Mouse (Mus musculus): ENCODE measurements around the gene Pappa2. TPM values are rescaled to one million over a fixed set of nuclear protein-coding genes. Genes with fewer than 3 reads are reported as not detected.

Gene Pappa2
- polyA plus RNA-seq, 1 experiment from 2014 or later, result 0.97 TPM

DNA sequence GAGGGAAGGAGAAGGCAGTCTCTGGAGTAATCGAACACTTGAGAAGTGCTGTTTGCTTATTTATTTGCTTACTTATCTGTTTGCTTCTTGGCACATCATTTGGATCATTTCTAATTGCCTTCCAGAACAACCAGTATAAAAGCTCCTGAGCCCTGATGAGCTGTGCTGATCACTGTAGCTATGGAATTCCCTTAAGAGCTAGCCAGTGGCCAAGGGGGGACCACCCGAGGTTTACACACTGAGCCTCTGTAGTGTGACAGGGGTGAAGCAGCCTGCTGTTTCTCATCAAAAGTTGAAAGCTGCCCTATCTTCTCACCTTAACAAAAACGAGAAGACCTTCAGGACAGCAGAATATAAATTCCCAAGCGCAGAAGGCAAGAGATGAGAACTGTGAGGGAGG is 35.4 kb downstream of the Pappa2 start:
- H3K4me1 ChIP-seq (replicated peaks; ENCODE audit: control insufficient read depth, insufficient read depth), result no peaks in the 10 kb centered on the region

DNA sequence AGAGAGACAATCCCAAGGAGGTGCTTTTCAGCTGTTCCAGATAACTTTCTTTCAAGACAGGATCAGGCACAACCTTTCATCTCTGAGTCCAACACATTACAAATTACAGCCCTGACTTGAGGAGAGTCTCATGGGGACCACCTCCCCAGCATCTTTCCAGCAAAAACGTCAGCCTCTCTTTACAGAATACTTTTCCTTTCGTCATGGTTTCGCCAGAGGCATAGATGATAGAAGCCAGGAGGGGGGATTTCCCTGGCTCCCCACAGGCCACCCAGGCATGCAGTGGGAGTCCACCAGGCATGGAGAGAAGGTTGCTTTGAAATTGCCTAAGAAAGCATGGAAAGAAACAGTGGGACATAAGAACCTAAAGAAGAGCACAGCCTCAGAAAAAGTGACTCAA is 37.4 kb downstream of the Pappa2 start:
- Histone ChIP-seq H3K4me3 (ENCODE audit: low read depth, low read length) (no peak overlapping the region), H3K27me3 (ENCODE audit: control insufficient read depth, insufficient read depth, low read length) (no peaks in the 10 kb centered on the region), H3K9ac (ENCODE audit: low read length) (no peak overlapping the region), H3K36me3 (ENCODE audit: control insufficient read depth, insufficient read depth, low read length) (no peaks in the 10 kb centered on the region), H3K4me1 (replicated peaks; ENCODE audit: control insufficient read depth, insufficient read depth) (no peaks in the 10 kb centered on the region), H3K4me2 (replicated peaks; ENCODE audit: low read depth) (no peak overlapping the region), H3K9me3 (ENCODE audit: control insufficient read depth, low read length) (no peaks in the 10 kb centered on the region), H3K27ac (replicated peaks) (no peak overlapping the region)
- 65% methylated on average over 3 of the region's 3 CpGs for WGBS
- ATAC-seq (ENCODE audit: low FRiP score, low TSS enrichment) (no peak), DNase-seq (ENCODE audit: low spot score) (no peak)
- TF ChIP-seq EP300 (optimal IDR thresholded peaks at IDR 0.05) (no peak), CTCF (IDR thresholded peaks at IDR 0.05; ENCODE audit: low read depth) (no peak)

More for the DNA sequence above, 35.4 kb downstream of the Pappa2 start:
- Histone ChIP-seq H3K9ac (ENCODE audit: low read length) (no peak overlapping the region), H3K27me3 (ENCODE audit: control insufficient read depth, insufficient read depth, low read length) (no peaks in the 10 kb centered on the region), H3K4me3 (ENCODE audit: low read depth, low read length) (no peak overlapping the region), H3K36me3 (ENCODE audit: control insufficient read depth, insufficient read depth, low read length) (no peaks in the 10 kb centered on the region), H3K9me3 (ENCODE audit: control insufficient read depth, low read length) (no peaks in the 10 kb centered on the region), H3K27ac (replicated peaks) (no peak overlapping the region), H3K4me2 (replicated peaks; ENCODE audit: low read depth) (no peak overlapping the region)
- DNase-seq (ENCODE audit: low spot score) (no peak), ATAC-seq (ENCODE audit: low FRiP score, low TSS enrichment) (no peak)
- TF ChIP-seq CTCF (IDR thresholded peaks at IDR 0.05; ENCODE audit: low read depth), result no peak
- TF ChIP-seq EP300 (optimal IDR thresholded peaks at IDR 0.05), result no peak
- WGBS, result 51% methylated on average over 4 of the region's 4 CpGs

DNA sequence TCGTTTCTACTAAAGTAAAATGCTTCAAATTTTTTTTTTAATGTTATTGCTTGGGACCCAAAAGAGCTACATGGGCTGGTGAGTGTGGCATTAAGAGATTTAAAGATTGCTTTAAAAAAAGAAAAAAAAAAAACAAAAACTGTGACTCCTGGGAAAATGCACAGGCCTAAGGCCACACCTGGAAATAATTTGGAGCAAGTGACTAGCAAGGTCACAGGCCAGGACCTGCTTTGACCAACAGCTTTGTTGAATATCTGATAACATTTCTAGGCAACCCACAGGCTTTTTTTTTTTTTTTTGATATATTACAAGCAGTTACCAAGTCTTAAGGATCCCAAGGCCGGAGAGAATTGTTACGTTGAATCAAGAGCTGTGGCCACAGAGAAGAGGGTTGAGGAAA is 39.3 kb downstream of the Pappa2 start:
- no peaks in the 10 kb centered on the region for H3K27me3 ChIP-seq (ENCODE audit: control insufficient read depth, insufficient read depth, low read length)

DNA sequence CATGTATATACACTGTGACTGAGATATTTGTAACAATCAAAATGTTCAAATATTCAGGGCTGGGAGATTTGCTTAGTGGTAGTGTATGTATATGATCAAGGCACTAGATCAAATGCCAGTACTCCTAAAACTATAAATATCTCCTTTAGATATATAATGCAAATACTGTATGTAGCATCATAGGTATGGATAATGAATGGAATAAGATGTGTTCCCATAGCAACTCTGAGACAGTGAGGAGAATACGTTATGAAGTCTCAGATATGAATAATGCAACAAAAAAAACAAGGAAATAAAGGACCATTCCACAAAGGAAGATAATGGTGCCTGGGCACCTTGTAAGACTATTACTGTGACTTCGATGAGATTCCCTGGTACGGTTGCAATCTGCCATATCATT is 45.8 kb downstream of the Pappa2 start:
- Histone ChIP-seq H3K4me1 (replicated peaks; ENCODE audit: control insufficient read depth, insufficient read depth) (no peaks in the 10 kb centered on the region), H3K27ac (replicated peaks) (no peak overlapping the region), H3K9ac (ENCODE audit: low read length) (no peak overlapping the region), H3K4me2 (replicated peaks; ENCODE audit: low read depth) (no peak overlapping the region), H3K4me3 (ENCODE audit: low read depth, low read length) (no peak overlapping the region), H3K9me3 (ENCODE audit: control insufficient read depth, low read length) (no peaks in the 10 kb centered on the region), H3K27me3 (ENCODE audit: control insufficient read depth, insufficient read depth, low read length) (no peaks in the 10 kb centered on the region), H3K36me3 (ENCODE audit: control insufficient read depth, insufficient read depth, low read length) (no peaks in the 10 kb centered on the region)
- WGBS, result 87% methylated on average over 3 of the region's 3 CpGs
- no peak for TF ChIP-seq CTCF (IDR thresholded peaks at IDR 0.05; ENCODE audit: low read depth)
- no peak for TF ChIP-seq EP300 (optimal IDR thresholded peaks at IDR 0.05)
- DNase-seq (ENCODE audit: low spot score) (no peak), ATAC-seq (ENCODE audit: low FRiP score, low TSS enrichment) (no peak)

More for the DNA sequence above, 39.3 kb downstream of the Pappa2 start:
- Histone ChIP-seq H3K4me3 (ENCODE audit: low read depth, low read length) (no peak overlapping the region), H3K4me2 (replicated peaks; ENCODE audit: low read depth) (no peak overlapping the region), H3K27ac (replicated peaks) (no peak overlapping the region), H3K4me1 (replicated peaks; ENCODE audit: control insufficient read depth, insufficient read depth) (no peaks in the 10 kb centered on the region), H3K9me3 (ENCODE audit: control insufficient read depth, low read length) (no peaks in the 10 kb centered on the region), H3K9ac (ENCODE audit: low read length) (no peak overlapping the region), H3K36me3 (ENCODE audit: control insufficient read depth, insufficient read depth, low read length) (no peaks in the 10 kb centered on the region)
- WGBS, result 71% methylated on average over 3 of the region's 3 CpGs
- no peak for DNase-seq (ENCODE audit: low spot score)
- TF ChIP-seq EP300 (optimal IDR thresholded peaks at IDR 0.05) (no peak), CTCF (IDR thresholded peaks at IDR 0.05; ENCODE audit: low read depth) (no peak)
- no peak for ATAC-seq (ENCODE audit: low FRiP score, low TSS enrichment)

DNA sequence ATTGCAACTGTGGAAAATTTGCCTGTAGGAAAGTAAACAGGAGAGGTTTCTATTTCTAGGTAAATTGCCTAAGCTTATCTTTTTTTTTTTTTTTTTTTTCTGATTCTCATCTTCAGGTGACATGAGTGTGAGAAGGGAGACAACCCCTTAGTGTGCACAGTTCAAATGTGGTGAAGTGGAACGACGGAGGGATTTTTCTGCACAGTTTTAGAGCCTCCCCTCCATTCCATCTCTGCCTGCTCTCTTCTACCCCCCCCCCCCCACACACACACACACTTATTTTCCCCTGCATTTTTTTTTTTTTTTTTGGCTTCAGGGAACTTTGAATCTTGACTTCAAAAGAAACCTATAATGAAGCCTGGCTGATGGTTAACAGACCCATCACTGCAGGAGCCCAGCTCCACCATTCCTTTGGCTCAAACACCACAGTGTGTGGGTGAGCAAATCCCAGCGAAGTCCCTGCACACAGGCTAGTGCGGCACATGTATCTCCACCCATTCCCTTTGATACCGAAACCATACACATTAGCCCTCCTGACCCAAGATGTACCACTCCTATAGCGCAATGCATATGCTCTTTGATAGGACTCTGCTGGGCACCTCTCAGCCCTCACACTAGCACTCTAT is 49.0 kb downstream of the Pappa2 start:
- Histone ChIP-seq H3K4me1 (replicated peaks; ENCODE audit: control insufficient read depth, insufficient read depth) (no peaks in the 10 kb centered on the region), H3K4me2 (replicated peaks; ENCODE audit: low read depth) (no peak overlapping the region), H3K9ac (ENCODE audit: low read length) (no peak overlapping the region), H3K4me3 (ENCODE audit: low read depth, low read length) (no peak overlapping the region), H3K27me3 (ENCODE audit: control insufficient read depth, insufficient read depth, low read length) (no peaks in the 10 kb centered on the region), H3K36me3 (ENCODE audit: control insufficient read depth, insufficient read depth, low read length) (no peaks in the 10 kb centered on the region), H3K27ac (replicated peaks) (no peak overlapping the region), H3K9me3 (ENCODE audit: control insufficient read depth, low read length) (no peaks in the 10 kb centered on the region)
- ATAC-seq (ENCODE audit: low FRiP score, low TSS enrichment) (no peak), DNase-seq (ENCODE audit: low spot score) (no peak)
- WGBS, result 75% methylated on average over 6 of the region's 6 CpGs
- TF ChIP-seq EP300 (optimal IDR thresholded peaks at IDR 0.05), result no peak
- no peak for TF ChIP-seq CTCF (IDR thresholded peaks at IDR 0.05; ENCODE audit: low read depth)

DNA sequence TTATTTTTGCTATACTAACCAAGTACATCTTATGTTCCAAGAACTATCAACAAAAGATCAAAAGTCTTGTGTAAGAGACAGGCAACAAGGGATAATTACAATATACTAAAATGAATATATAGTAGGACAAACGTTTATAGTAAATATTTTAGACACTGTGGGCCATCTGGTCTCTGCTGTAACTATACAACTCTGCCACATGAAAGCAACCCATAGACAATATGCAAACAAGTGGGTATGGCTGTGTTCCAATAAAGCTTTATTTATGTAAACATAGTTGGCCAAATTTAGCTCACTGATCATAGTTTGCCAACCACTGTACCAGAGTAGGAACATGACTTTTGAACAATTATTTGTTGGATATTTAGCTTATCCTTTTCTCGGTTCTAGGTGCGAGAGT is 50.9 kb downstream of the Pappa2 start:
- DNase-seq (ENCODE audit: low spot score) (no peak), ATAC-seq (ENCODE audit: low FRiP score, low TSS enrichment) (no peak)

More for the DNA sequence above, 50.9 kb downstream of the Pappa2 start:
- no peak overlapping the region for H3K9ac ChIP-seq (ENCODE audit: low read length)
- H3K36me3 ChIP-seq (ENCODE audit: control insufficient read depth, insufficient read depth, low read length), result no peaks in the 10 kb centered on the region
- H3K27me3 ChIP-seq (ENCODE audit: control insufficient read depth, insufficient read depth, low read length), result no peaks in the 10 kb centered on the region
- H3K4me1 ChIP-seq (replicated peaks; ENCODE audit: control insufficient read depth, insufficient read depth), result no peaks in the 10 kb centered on the region
- TF ChIP-seq CTCF (IDR thresholded peaks at IDR 0.05; ENCODE audit: low read depth) (no peak), EP300 (optimal IDR thresholded peaks at IDR 0.05) (no peak)
- H3K27ac ChIP-seq (replicated peaks), result no peak overlapping the region
- no peaks in the 10 kb centered on the region for H3K9me3 ChIP-seq (ENCODE audit: control insufficient read depth, low read length)
- H3K4me3 ChIP-seq (ENCODE audit: low read depth, low read length), result no peak overlapping the region
- no peak overlapping the region for H3K4me2 ChIP-seq (replicated peaks; ENCODE audit: low read depth)
- 65% methylated on average over 3 of the region's 3 CpGs for WGBS

All from stomach, postnatal 0 days (tissue).